Mouse (Mus musculus) small intestine, adult 2 months (tissue): ENCODE measurements around the gene Gla.

Experiments used
- CTCF ChIP-seq: fragments of 200-500 bp; IDR thresholded peaks from 2 replicates; pipeline ENCODE4 v1.5.1; 2012; ENCODE audit warnings: low read depth, mild to moderate bottlenecking, control low read depth, inconsistent platforms, low read length, moderate library complexity, mixed read lengths; ENCODE audit not compliant: insufficient replicate concordance, insufficient read length; ENCODE audit errors: extremely low read depth
- POLR2A ChIP-seq: fragments of 200-500 bp; IDR thresholded peaks from 2 replicates; pipeline ENCODE4 v1.6.1; 2012; ENCODE audit warnings: low read depth, mild to moderate bottlenecking, control low read depth, inconsistent platforms, low read length, moderate library complexity

- TF ChIP-seq CTCF = no peak
- TF ChIP-seq POLR2A = no peak
Measured at GRCm38 (mm10) chrX:134541145-134541954, 59.6 kb downstream of the Gla start, which contains the start of gene Timm8a1.
